Mouse (Mus musculus): Measurements from ENCODE around the gene Zfp687.

DNA sequence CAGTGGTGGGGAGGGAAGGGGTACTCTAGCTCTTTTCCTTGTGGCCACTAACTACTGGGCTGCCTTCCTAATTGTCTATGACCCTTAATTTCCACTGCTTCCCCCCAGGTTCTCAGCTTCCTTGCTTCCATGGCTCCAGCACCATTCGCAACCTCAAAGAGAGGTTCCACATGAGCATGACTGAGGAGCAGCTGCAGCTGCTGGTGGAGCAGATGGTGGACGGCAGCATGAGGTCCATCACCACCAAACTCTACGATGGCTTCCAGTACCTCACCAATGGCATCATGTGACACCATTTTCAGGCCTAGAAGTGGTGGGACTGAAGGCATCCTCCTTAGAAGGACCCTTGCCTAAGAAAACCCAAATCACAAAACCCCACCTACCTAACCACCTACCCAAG is 9.6 kb downstream of the Zfp687 start:
- TF ChIP-seq CTCF (IDR thresholded peaks at IDR 0.05; ENCODE audit: low read depth) (no peak), EP300 (IDR thresholded peaks at IDR 0.05; ENCODE audit: low read depth) (no peak)
